ENCODE assay signal across 11 mouse cellular contexts in genomic region chr6:129234456-129235360, GRCm38 (mm10). TPM values are rescaled to one million over a fixed set of nuclear protein-coding genes. Genes with fewer than 3 reads are reported as not detected.
A peak's percentile ranks its signal among the peaks of the same experiment; 100 is the strongest.
DNase-seq lines count a peak whose midpoint lies in the region; ATAC-seq and TF ChIP-seq lines count a peak whose summit lies in the region.
"Had no signal": no experiment of that assay in that cellular context is flagged by ENCODE, and none has a peak within 500 bp of the region (broad histone marks: within the 10 kb centered on the region; RNA-seq: fewer than 3 reads in every experiment).

No protein-coding gene starts in this region.

- H3K4me1 ChIP-seq in heart, adult 2 months (ENCODE audit: control insufficient read depth, insufficient read depth, low read length), result peaks cover 38% of the 10 kb centered on the region
- H3K4me1 ChIP-seq in CH12.LX (ENCODE audit: control insufficient read depth in 1 of 2, insufficient read depth in 2 of 2), result peaks cover 29 to 64% of the 10 kb centered on the region in 2 experiments
- peaks cover 50% of the 10 kb centered on the region for H3K4me1 ChIP-seq in liver, embryonic 11.5 days (replicated peaks; ENCODE audit: control insufficient read depth, insufficient read depth, low read length)
- H3K4me1 ChIP-seq in spleen, adult 2 months (ENCODE audit: control insufficient read depth, insufficient read depth, insufficient read length), result peaks cover 40% of the 10 kb centered on the region
- peaks cover 2% of the 10 kb centered on the region; the same call in 1 of the 2 replicates for H3K4me1 ChIP-seq in midbrain, embryonic 11.5 days (ENCODE audit: control insufficient read depth, insufficient read depth, low read length)

- H3K4me2 ChIP-seq in CH12.LX (ENCODE audit: insufficient read depth, low read depth, poor library complexity, severe bottlenecking), result peak overlapping the region; percentile 43
- peak overlapping the region; percentile 27 for H3K4me2 ChIP-seq in liver, embryonic 11.5 days
- no peak overlapping the region for H3K4me2 ChIP-seq in midbrain, embryonic 11.5 days

- peaks cover 5% of the 10 kb centered on the region for H3K9me3 ChIP-seq in CH12.LX (replicated peaks; ENCODE audit: low read length)
- H3K9me3 ChIP-seq in liver, embryonic 11.5 days (ENCODE audit: control insufficient read depth, low read length), result no peaks in the 10 kb centered on the region
- no peaks in the 10 kb centered on the region for H3K9me3 ChIP-seq in midbrain, embryonic 11.5 days (ENCODE audit: control insufficient read depth, low read length)
- H3K9me3 ChIP-seq: midbrain, embryonic 10.5 days had no signal

- 65% methylated on average over 8 of the region's 8 CpGs for WGBS in heart, adult 2 months
- WGBS in liver, embryonic 11.5 days, result 55% methylated on average over 8 of the region's 8 CpGs
- WGBS in spleen, adult 2 months, result 13% methylated on average over 8 of the region's 8 CpGs
- WGBS in midbrain, embryonic 11.5 days, result 77% methylated on average over 8 of the region's 8 CpGs

- TF ChIP-seq POLR2A in heart, adult 2 months (IDR thresholded peaks at IDR 0.05; ENCODE audit: insufficient read depth, low read depth, low read length), result no peak
- peak; percentile 76 for TF ChIP-seq POLR2A in CH12.LX (IDR thresholded peaks at IDR 0.05; ENCODE audit: low read depth, low read length)
- peak; percentile 30; the same call in 1 of the 2 replicates for TF ChIP-seq POLR2A in spleen, adult 2 months (IDR thresholded peaks at IDR 0.05; ENCODE audit: low read depth, low read length)

- no peaks in the 10 kb centered on the region; the same call in 1 of the 2 replicates for H3K79me2 ChIP-seq in heart, adult 2 months (replicated peaks; ENCODE audit: control insufficient read depth, insufficient read depth, low read length)
- peaks cover 3% of the 10 kb centered on the region; the same call in 1 of the 2 replicates for H3K79me2 ChIP-seq in CH12.LX (replicated peaks; ENCODE audit: control insufficient read depth, extremely low read depth, insufficient read depth, poor library complexity, severe bottlenecking)

- dilution Hi-C loops in CH12.LX (cut with MboI; ENCODE audit: extremely low pct_ligation_motif_present, extremely low pct_unique_long_range_greater_than_20kb, low sequenced_read_pairs), result no loop called here

- intact Hi-C loops in heart, adult 2 months (cut with DNase I), result no loop called here
- intact Hi-C loops in heart, postnatal 25 days (cut with DNase I), result no loop called here

- no peak; the same call in 1 of the 2 replicates for TF ChIP-seq RAD21 in CH12.LX (IDR thresholded peaks at IDR 0.05; ENCODE audit: low read depth, low read length)

- no peak overlapping the region; the same call in 1 of the 2 replicates for H3K9ac ChIP-seq in heart, adult 2 months (ENCODE audit: low read depth, low read length)
- H3K9ac ChIP-seq in CH12.LX (ENCODE audit: insufficient read depth, low read depth), result peak overlapping the region; percentile 99
- 0 out of 2 replicates have a peak overlapping the region, but pooled peaks have one; percentile 15 for H3K9ac ChIP-seq in liver, embryonic 11.5 days (ENCODE audit: low read depth, low read length)
- no peak overlapping the region for H3K9ac ChIP-seq in midbrain, embryonic 11.5 days (ENCODE audit: low read length)

- in situ Hi-C loops in CH12.LX (cut with MboI; ENCODE audit: low pct_ligation_motif_present, low pct_unique_long_range_greater_than_20kb, low sequenced_read_pairs), result loop anchor here (5.0 kb wide), 1 partner anchor 52 kb away; the partner anchor contains the start of gene Clec2d

- H3K4me3 ChIP-seq in heart, adult 2 months, result no peak overlapping the region
- H3K4me3 ChIP-seq in CH12.LX (replicated peaks in 1 of 3; ENCODE audit: low read depth in 2 of 3, low read length in 2 of 3, poor library complexity in 1 of 3), result peak overlapping the region in 1 of 3 experiments; percentile 76
- H3K4me3 ChIP-seq in liver, embryonic 11.5 days (ENCODE audit: low read depth, low read length), result no peak overlapping the region; the same call in 1 of the 2 replicates
- no peak overlapping the region; the same call in 1 of the 2 replicates for H3K4me3 ChIP-seq in spleen, adult 2 months (ENCODE audit: extremely low read depth, insufficient read depth, insufficient read length)
- H3K4me3 ChIP-seq in midbrain, embryonic 11.5 days (ENCODE audit: low read depth, low read length), result no peak overlapping the region
- H3K4me3 ChIP-seq: midbrain, embryonic 10.5 days had no signal

- TF ChIP-seq CTCF in heart, adult 2 months (IDR thresholded peaks at IDR 0.05), result no peak
- TF ChIP-seq CTCF in CH12.LX (conservative IDR thresholded peaks at IDR 0.05 in 1 of 2, IDR thresholded peaks at IDR 0.05 in 1 of 2; ENCODE audit: low read depth in 2 of 2, low read length in 2 of 2), result no peak
- no peak for TF ChIP-seq CTCF in spleen, adult 2 months (IDR thresholded peaks at IDR 0.05; ENCODE audit: extremely low read depth, insufficient read depth, insufficient read length, insufficient replicate concordance)

- H3K36me3 ChIP-seq in heart, adult 2 months (ENCODE audit: control insufficient read depth, insufficient read depth, low read length), result peaks cover 43% of the 10 kb centered on the region
- H3K36me3 ChIP-seq in CH12.LX (replicated peaks in 1 of 2; ENCODE audit: control insufficient read depth in 1 of 2, insufficient read depth in 1 of 2, low read length in 1 of 2), result peaks cover 0 to 6% of the 10 kb centered on the region in 2 experiments
- no peaks in the 10 kb centered on the region for H3K36me3 ChIP-seq in liver, embryonic 11.5 days (ENCODE audit: control insufficient read depth, insufficient read depth, low read length)
- H3K36me3 ChIP-seq in spleen, adult 2 months (ENCODE audit: control insufficient read depth, insufficient read depth, low read length), result no peaks in the 10 kb centered on the region; the same call in 1 of the 2 replicates
- H3K36me3 ChIP-seq in midbrain, embryonic 11.5 days (ENCODE audit: control insufficient read depth, insufficient read depth, low read length), result no peaks in the 10 kb centered on the region
- H3K36me3 ChIP-seq: midbrain, embryonic 10.5 days had no signal

- H3K27ac ChIP-seq in heart, adult 2 months, result peak overlapping the region; percentile 96
- H3K27ac ChIP-seq in CH12.LX (ENCODE audit: insufficient read depth, low read depth), result peak overlapping the region; percentile 100
- H3K27ac ChIP-seq in liver, embryonic 11.5 days (ENCODE audit: low read depth, low read length), result peak overlapping the region; percentile 68
- peak overlapping the region; percentile 100 for H3K27ac ChIP-seq in spleen, adult 2 months (ENCODE audit: insufficient read depth, low read length)
- H3K27ac ChIP-seq in midbrain, embryonic 11.5 days (ENCODE audit: low read depth, low read length), result no peak overlapping the region
- H3K27ac ChIP-seq: midbrain, embryonic 10.5 days had no signal

- peak; percentile 78 for ATAC-seq in liver, embryonic 11.5 days (replicated peaks; ENCODE audit: low FRiP score)
- no peak for ATAC-seq in midbrain, embryonic 11.5 days (ENCODE audit: low FRiP score)

- peak in 1 of 2 experiments; percentile 53 for DNase-seq in heart, adult 2 months
- DNase-seq in heart, postnatal 25 days (ENCODE audit: low spot score), result no peak
- DNase-seq in CH12.LX (ENCODE audit: extremely low read depth), result peak; percentile 84
- peak; percentile 48 for DNase-seq in liver, embryonic 11.5 days (ENCODE audit: low spot score)
- DNase-seq in spleen, adult 2 months (ENCODE audit: low read depth in 1 of 2, low spot score in 2 of 2), result peak in 1 of 2 experiments; percentile 74
- DNase-seq in urinary bladder, adult 2 months (ENCODE audit: low spot score), result no peak
- no peak for DNase-seq in midbrain, embryonic 11.5 days (ENCODE audit: low spot score, missing footprints)
- no peak for DNase-seq in retina, embryonic 14.5 days (ENCODE audit: low spot score)
- DNase-seq: cerebellum, adult 2 months; heart, postnatal 4 days had no signal

- no peak for TF ChIP-seq EP300 in heart, adult 2 months (IDR thresholded peaks at IDR 0.05; ENCODE audit: insufficient read depth, low read depth, low read length)
- TF ChIP-seq EP300 in CH12.LX (IDR thresholded peaks at IDR 0.05; ENCODE audit: low read length), result peak; percentile 98

- no peaks in the 10 kb centered on the region for H3K27me3 ChIP-seq in heart, adult 2 months (ENCODE audit: control insufficient read depth, insufficient read depth, low read length)
- H3K27me3 ChIP-seq in CH12.LX (replicated peaks), result no peaks in the 10 kb centered on the region
- H3K27me3 ChIP-seq in liver, embryonic 11.5 days (replicated peaks; ENCODE audit: control insufficient read depth, insufficient read depth, low read length), result no peaks in the 10 kb centered on the region
- no peaks in the 10 kb centered on the region for H3K27me3 ChIP-seq in spleen, adult 2 months (ENCODE audit: control insufficient read depth, insufficient read depth, low read length)
- H3K27me3 ChIP-seq in midbrain, embryonic 11.5 days (ENCODE audit: control insufficient read depth, insufficient read depth, low read length), result no peaks in the 10 kb centered on the region

TF ChIP-seq in CH12.LX, 34 proteins besides CTCF, POLR2A, EP300 and RAD21 (continues in another document):
- TF ChIP-seq HCFC1 (IDR thresholded peaks at IDR 0.05; ENCODE audit: low read depth, low read length) (peak; percentile 9; the same call in 1 of the 2 replicates), TBP (conservative IDR thresholded peaks at IDR 0.05; ENCODE audit: low read depth, low read length) (peak; percentile 94)

RNA-seq across cellular contexts. Expression of gene Cd69, which starts 40.5 kb away (rescaled TPM):
- total RNA-seq in heart, adult 2 months (2021), result under 1 TPM; 0.26 to 0.48 TPM
- 0.20 and 0.49 TPM in 2 replicates for polyA plus RNA-seq in heart, adult 2 months (2012; rRNA removed)
- total RNA-seq in heart, postnatal 25 days (2021), result under 1 TPM in 1 of 2 experiments, not detected in 1; 0.34 TPM
- total RNA-seq in CH12.LX (2012; rRNA removed) (112 and 132 TPM in 2 replicates), CH12.LX (2014; rRNA removed) (229 and 269 TPM in 2 replicates)
- polyA plus RNA-seq in CH12.LX (2012; ENCODE audit: insufficient read length, low read depth), result 71.2 and 71.3 TPM in 2 replicates
- 0.96 and 1.1 TPM in 2 replicates for polyA plus RNA-seq in liver, embryonic 11.5 days (2014; fragmentation: Nextera tagmentation; extraction: Ambion mirVana)
- polyA plus RNA-seq in spleen, adult 2 months (2012; rRNA removed), result 4.4 and 5.0 TPM in 2 replicates
- polyA plus RNA-seq in urinary bladder, adult 2 months (2012; rRNA removed), result 0.32 and 0.49 TPM in 2 replicates
- 0.10 TPM in 1 of 2 replicates, not detected in the other for polyA plus RNA-seq in midbrain, embryonic 11.5 days (2014; fragmentation: Nextera tagmentation; extraction: Ambion mirVana)
- total RNA-seq: heart, postnatal 4 days had no signal

RNA-seq across cellular contexts. Expression of gene Clec2d, which starts 54.3 kb away (rescaled TPM):
- total RNA-seq in heart, adult 2 months (2021), result 10 to 100 TPM; 28.7 to 40.7 TPM
- 32.4 and 47.0 TPM in 2 replicates for polyA plus RNA-seq in heart, adult 2 months (2012; rRNA removed)
- total RNA-seq in heart, postnatal 25 days (2021), result 10 to 100 TPM; 36.3 to 40.3 TPM
- total RNA-seq in CH12.LX (2012; rRNA removed) (50.7 and 53.4 TPM in 2 replicates), CH12.LX (2014; rRNA removed) (19.7 and 25.9 TPM in 2 replicates)
- polyA plus RNA-seq in CH12.LX (2012; ENCODE audit: insufficient read length, low read depth), result 5.1 and 6.0 TPM in 2 replicates
- polyA plus RNA-seq in liver, embryonic 11.5 days (2014; fragmentation: Nextera tagmentation; extraction: Ambion mirVana), result not detected in 2 replicates
- polyA plus RNA-seq in spleen, adult 2 months (2012; rRNA removed), result 47.0 and 47.4 TPM in 2 replicates
- 85.0 and 92.0 TPM in 2 replicates for polyA plus RNA-seq in urinary bladder, adult 2 months (2012; rRNA removed)
- polyA plus RNA-seq in midbrain, embryonic 11.5 days (2014; fragmentation: Nextera tagmentation; extraction: Ambion mirVana), result not detected in 2 replicates
- polyA plus RNA-seq: midbrain, embryonic 10.5 days had no signal

Comparison
In these comparisons a context has a peak if more than half of its experiments do, and no peak if none do; other contexts are left out.
1. DNase-seq: peak in CH12.LX (single experiment) and liver, embryonic 11.5 days (single experiment); none in heart, postnatal 25 days (single experiment), urinary bladder, adult 2 months (single experiment), midbrain, embryonic 11.5 days (single experiment) and retina, embryonic 14.5 days (single experiment).
2. H3K9ac ChIP-seq: peak in CH12.LX (single experiment) and liver, embryonic 11.5 days (single experiment); none in heart, adult 2 months (single experiment) and midbrain, embryonic 11.5 days (single experiment).
3. RNA of gene Cd69, which starts 40.5 kb away (polyA plus RNA-seq): 71.2 to 71.3 TPM in CH12.LX; 4.4 to 5.0 TPM in spleen, adult 2 months, 0.96 to 1.1 TPM in liver, embryonic 11.5 days, 0.20 to 0.49 TPM in heart, adult 2 months, 0.32 to 0.49 TPM in urinary bladder, adult 2 months and 0.10 TPM in midbrain, embryonic 11.5 days; every median in the first group is over 10 times any median in the second.